Mouse (Mus musculus) forebrain, embryonic 11.5 days (tissue): ENCODE measurements around the gene Accsl. TPM values are rescaled to one million over a fixed set of nuclear protein-coding genes. Genes with fewer than 3 reads are reported as not detected.

Experiments used
- ATAC-seq: fragments of 200-750 bp; cut with Nextera tagmentation; replicated peaks from 2 replicates; pipeline ENCODE4 v1.8.0; 2017; ENCODE audit warnings: moderate TSS enrichment; ENCODE audit not compliant: low FRiP score
- DNase-seq: peaks from one replicate; pipeline ENCODE4 v3.0.0-alpha.2; 2017; ENCODE audit warnings: low spot score
- H3K27ac ChIP-seq: fragments of 300-500 bp; sonication (generic); 2 replicates; pipeline ENCODE4 v1.5.1; 2014; ENCODE audit warnings: low read depth, low read length
- H3K27me3 ChIP-seq: fragments of 300-500 bp; sonication (generic); 2 replicates; pipeline ENCODE4 v1.6.1; 2014; ENCODE audit warnings: mild to moderate bottlenecking, low read length, mixed read lengths; ENCODE audit not compliant: control insufficient read depth, insufficient read depth
- H3K36me3 ChIP-seq: fragments of 300-500 bp; sonication (generic); 2 replicates; pipeline ENCODE4 v1.6.1; 2014; ENCODE audit warnings: mild to moderate bottlenecking, low read length, moderate library complexity, mixed read lengths; ENCODE audit not compliant: control insufficient read depth, insufficient read depth
- H3K4me1 ChIP-seq: fragments of 300-500 bp; sonication (generic); replicated peaks from 2 replicates; pipeline ENCODE4 v1.6.1; 2014; ENCODE audit warnings: low read length, mixed read lengths; ENCODE audit not compliant: control insufficient read depth, insufficient read depth
- H3K4me2 ChIP-seq: fragments of 300-500 bp; sonication (generic); 2 replicates; pipeline ENCODE4 v1.6.1; 2014; ENCODE audit warnings: low read depth, mild to moderate bottlenecking, low read length, moderate library complexity, mixed read lengths; ENCODE audit not compliant: severe bottlenecking
- H3K4me3 ChIP-seq: fragments of 300-500 bp; sonication (generic); 2 replicates; pipeline ENCODE4 v1.5.1; 2014; ENCODE audit warnings: low read depth, low read length
- H3K9ac ChIP-seq: fragments of 300-500 bp; sonication (generic); 2 replicates; pipeline ENCODE4 v1.6.1; 2014; ENCODE audit warnings: low read length
- H3K9me3 ChIP-seq: fragments of 300-500 bp; sonication (generic); 2 replicates; pipeline ENCODE4 v1.6.1; 2016; ENCODE audit warnings: low read length, mixed read lengths; ENCODE audit not compliant: control insufficient read depth
- WGBS: fragments of 180-500 bp; shearing (Covaris S2); extraction: QIAGEN DNeasy Blood & Tissue Kit; methylation state at CpG from one replicate; pipeline ENCODE4 v1.1.7; 2014; 5-methylcytosine and 5-hydroxymethylcytosine counted together
- polyA plus RNA-seq: library from polyadenylated mRNA; unstranded; fragments of >200 nt; fragmentation: Nextera tagmentation; extraction: Ambion mirVana; gene quantifications from 2 replicates; pipeline ENCODE4 v1.2.1, GENCODE M21; 2014

The Accsl gene
- polyA plus RNA-seq, 1 experiment from 2014 or later = 0.09 TPM

DNA sequence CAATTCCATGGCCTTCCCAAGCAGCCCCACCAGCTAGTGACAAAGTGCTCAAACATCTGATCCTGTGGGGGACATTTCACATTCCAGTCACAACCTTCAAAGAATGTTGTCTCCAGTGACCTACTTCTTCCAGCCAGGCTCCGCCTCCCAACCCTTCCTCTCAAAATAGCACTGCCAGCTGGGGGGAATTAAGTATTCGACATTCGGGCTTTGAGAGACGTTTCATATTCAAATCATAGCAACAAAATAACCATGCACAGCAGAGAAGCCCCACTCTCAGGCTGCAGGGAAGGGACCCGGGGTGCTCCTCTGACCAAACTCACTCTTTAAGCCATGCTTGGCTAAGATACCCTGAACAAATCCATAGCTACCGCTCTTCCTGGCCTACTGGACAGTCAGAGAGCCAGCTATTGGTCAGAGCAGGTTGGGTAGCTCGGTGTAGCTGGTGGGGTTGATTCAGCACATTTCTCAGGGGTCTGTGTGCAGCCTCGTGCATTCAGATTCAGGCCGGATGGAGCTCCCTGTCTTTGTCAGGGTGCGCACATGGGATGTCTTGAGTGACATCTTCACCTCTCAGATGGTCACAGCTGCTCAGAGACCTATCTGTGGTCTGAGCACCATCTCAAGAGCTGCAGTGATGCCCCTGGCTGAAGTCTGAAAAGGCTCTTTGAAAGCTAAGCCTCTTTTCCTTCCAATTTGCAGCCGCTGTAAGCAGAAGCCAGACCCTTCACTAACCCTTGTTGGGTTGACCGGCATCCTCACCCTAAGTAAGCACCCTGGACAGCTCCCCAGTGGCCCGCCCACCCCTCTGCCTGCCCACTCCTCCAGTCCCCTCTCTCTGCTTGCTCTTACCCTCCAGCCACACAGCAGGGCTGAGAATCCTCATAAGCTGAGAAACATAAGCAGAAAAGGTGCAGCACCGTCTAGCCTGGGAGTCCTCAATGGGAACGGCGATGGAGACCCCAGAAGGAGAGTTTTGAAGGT lies 30.7 kb upstream of the Accsl start:
- DNase-seq = peak; percentile 72
- Histone ChIP-seq H3K4me1 (no peaks in the 10 kb centered on the region), H3K27me3 (no peaks in the 10 kb centered on the region), H3K9me3 (no peaks in the 10 kb centered on the region), H3K36me3 (no peaks in the 10 kb centered on the region), H3K4me3 (no peak overlapping the region), H3K4me2 (no peak overlapping the region), H3K27ac (no peak overlapping the region), H3K9ac (no peak overlapping the region)
- ATAC-seq = no peak
- WGBS = 52% methylated on average over 16 of the region's 16 CpGs

DNA sequence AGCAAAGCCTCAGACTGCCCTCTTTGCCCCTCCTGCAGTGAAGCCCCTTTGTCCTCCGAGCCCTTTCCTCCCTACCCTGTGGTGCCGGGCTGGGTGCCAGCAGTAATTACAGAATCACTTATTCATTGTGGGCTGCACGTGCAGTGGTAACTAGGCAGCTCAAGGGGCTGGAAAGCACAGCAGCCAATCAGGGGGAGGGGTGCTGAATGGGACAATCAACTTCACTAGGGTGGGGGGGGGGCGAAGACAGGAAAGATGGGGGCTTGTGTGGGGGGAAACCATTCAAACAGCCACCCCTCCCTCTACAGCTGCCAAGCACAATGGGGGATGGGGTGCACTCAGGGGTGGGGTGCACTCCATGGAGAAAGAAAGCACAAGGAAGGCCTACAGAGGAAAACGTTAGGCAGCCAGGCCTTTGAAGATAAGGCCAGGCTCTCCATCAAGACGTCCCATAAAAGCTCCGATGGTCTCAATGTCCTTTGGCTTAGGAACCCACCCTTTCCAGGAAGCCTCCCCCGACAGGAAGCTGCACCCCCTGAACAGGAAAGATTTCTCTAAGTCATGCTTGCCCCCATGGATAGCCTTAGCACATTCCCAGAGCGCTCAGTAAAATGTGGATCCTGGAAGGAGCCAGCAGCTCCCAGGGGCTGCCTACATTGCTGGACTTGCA lies 22.8 kb upstream of the Accsl start:
- 15% methylated on average over 9 of the region's 9 CpGs for WGBS
- H3K9me3 ChIP-seq = no peaks in the 10 kb centered on the region
- no peak overlapping the region for H3K4me3 ChIP-seq
- peak overlapping the region; percentile 39; the same call in 1 of the 2 replicates for H3K9ac ChIP-seq
- peak overlapping the region; percentile 93 for H3K27ac ChIP-seq
- H3K27me3 ChIP-seq = no peaks in the 10 kb centered on the region; the same call in 1 of the 2 replicates
- peaks cover 19% of the 10 kb centered on the region for H3K4me1 ChIP-seq
- no peak overlapping the region for H3K4me2 ChIP-seq
- DNase-seq = peak; percentile 91
- ATAC-seq = peak; percentile 97
- no peaks in the 10 kb centered on the region for H3K36me3 ChIP-seq

DNA sequence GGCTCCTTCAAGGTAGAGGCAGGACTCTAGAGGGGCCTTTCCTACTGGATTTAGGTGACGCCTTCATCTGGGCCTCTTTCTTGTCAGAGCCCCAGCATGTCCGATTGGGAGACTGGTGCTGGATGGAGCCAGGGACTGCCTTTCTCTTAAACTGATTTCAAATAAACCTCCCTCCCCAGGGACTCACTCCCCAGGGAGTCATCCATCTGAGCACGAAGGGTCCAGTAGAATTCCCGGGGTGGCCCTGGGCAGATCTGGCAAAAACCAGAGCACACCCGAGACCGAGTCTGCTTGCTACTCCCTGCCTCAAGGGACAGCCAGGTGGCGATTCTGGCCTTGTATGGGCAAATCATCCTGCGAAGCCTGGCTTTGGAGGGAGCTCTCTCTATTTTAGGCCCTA lies 21.2 kb upstream of the Accsl start:
- 73% methylated on average over 8 of the region's 8 CpGs for WGBS
- Histone ChIP-seq H3K27me3 (no peaks in the 10 kb centered on the region; the same call in 1 of the 2 replicates), H3K36me3 (no peaks in the 10 kb centered on the region), H3K9me3 (no peaks in the 10 kb centered on the region), H3K4me3 (no peak overlapping the region), H3K4me2 (no peak overlapping the region), H3K9ac (no peak overlapping the region), H3K4me1 (peaks cover 19% of the 10 kb centered on the region), H3K27ac (peak overlapping the region; percentile 12; the same call in 1 of the 2 replicates)
- no peak for DNase-seq
- ATAC-seq = no peak

DNA sequence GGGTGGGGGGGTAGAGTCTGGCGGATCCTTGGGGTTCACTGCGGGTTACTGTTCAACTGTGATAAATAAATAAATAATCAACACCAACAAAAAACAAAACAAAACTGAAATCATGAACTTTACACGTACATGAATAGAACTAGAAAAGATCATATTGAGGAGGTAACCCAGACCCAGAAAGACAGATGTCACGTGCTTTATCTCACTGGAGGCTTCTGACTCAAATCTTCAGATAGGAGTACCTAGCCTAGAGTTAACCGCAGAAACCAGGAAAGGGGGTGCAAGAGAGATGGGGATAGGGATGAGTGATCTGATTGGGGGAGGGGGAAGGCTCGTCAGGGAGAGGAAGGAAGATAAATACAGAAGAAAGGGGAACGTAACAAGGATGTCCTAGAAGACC lies 20.1 kb upstream of the Accsl start:
- Histone ChIP-seq H3K27ac (no peak overlapping the region), H3K27me3 (no peaks in the 10 kb centered on the region; the same call in 1 of the 2 replicates), H3K9me3 (no peaks in the 10 kb centered on the region), H3K36me3 (no peaks in the 10 kb centered on the region), H3K4me2 (no peak overlapping the region), H3K4me1 (peaks cover 19% of the 10 kb centered on the region), H3K9ac (no peak overlapping the region), H3K4me3 (no peak overlapping the region)
- ATAC-seq = no peak
- 85% methylated on average over 7 of the region's 7 CpGs for WGBS
- no peak for DNase-seq

DNA sequence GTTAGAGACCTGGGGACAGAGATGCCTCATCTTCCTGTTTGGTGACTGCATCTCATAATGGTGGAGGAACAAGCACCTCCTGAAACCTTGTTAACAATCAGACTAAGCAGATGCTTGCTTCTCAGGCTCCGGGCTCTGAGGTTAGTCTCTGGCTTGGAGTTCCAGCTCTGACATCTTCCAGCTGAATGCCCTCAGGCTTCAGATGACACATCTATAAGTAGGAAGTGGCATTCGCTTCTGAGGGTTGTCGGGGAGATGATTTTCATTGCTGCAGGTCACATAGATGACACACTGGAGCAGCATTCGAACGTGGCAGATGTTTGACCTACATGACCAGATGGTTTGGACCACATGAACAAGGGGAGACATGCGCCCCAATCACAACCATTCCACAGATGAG lies 19.4 kb upstream of the Accsl start:
- WGBS = 92% methylated on average over 6 of the region's 6 CpGs
- ATAC-seq = no peak
- H3K27me3 ChIP-seq = no peaks in the 10 kb centered on the region

DNA sequence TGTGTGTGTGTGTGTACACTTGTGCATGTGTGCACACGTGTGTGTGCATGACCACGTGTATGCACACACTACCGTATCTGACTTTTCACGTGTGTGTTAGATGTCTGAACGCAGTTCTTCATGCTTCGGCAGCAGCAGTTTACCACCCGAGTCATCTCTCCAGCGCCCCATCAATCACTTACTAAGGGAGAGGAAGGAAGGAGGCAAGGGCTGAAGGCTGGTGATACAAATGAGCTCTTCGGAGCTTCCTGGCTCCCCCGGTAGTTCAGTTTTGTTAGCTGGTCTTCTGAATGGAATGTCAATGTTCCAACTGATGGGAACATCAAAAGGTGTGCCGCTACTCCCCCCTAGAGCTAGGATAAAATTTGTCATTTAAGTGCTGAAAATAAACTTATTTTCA lies 18.3 kb upstream of the Accsl start:
- WGBS = 89% methylated on average over 11 of the region's 11 CpGs
- H3K4me1 ChIP-seq = peaks cover 16% of the 10 kb centered on the region
- no peak for DNase-seq
- no peak for ATAC-seq
- no peak overlapping the region for H3K4me3 ChIP-seq
- H3K9me3 ChIP-seq = no peaks in the 10 kb centered on the region
- H3K9ac ChIP-seq = no peak overlapping the region
- no peak overlapping the region for H3K27ac ChIP-seq
- H3K36me3 ChIP-seq = no peaks in the 10 kb centered on the region
- H3K27me3 ChIP-seq = no peaks in the 10 kb centered on the region
- H3K4me2 ChIP-seq = no peak overlapping the region

More for the DNA sequence above, 19.4 kb upstream of the Accsl start:
- Histone ChIP-seq H3K4me1 (peaks cover 19% of the 10 kb centered on the region), H3K4me3 (no peak overlapping the region), H3K9ac (no peak overlapping the region), H3K9me3 (no peaks in the 10 kb centered on the region), H3K27ac (no peak overlapping the region), H3K4me2 (no peak overlapping the region), H3K36me3 (no peaks in the 10 kb centered on the region)
- DNase-seq = no peak

DNA sequence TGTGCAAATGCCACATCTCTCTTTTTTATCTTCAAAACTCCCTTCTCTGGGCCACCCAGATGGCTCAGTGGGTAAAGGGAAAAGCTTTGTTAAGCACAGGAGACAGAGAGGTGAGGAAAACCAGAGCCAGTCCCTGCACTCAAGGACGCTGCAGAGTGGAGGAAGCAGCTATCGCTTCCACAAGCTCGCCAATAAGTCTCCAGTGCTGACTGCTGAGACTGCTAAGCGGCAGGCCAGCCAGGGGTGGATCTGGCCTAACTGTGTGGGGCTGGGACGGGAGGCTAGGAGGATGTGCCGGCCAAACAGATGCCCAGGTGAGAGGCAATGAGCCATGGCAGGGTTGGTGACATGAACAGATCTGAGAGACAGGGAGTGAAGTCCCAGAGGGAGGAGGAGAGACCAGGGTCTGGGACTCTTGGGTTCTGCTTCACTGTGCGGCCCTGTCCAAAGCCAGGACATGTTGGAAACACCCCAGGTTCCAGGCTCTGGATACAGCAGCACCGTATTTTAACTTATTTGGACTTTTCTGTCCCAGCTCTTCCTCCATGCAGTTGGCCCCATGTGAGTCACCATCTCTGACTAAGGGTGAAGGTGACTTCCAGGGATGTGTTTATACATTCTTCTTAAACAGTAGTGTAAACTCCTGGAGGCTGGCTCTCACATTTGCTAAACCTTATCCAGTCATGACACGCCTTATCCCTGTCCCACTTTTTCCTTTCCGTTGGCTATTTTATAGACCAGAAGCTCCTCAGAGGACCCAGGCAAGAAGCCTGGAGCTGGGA lies 17.2 kb upstream of the Accsl start:
- Histone ChIP-seq H3K9me3 (no peaks in the 10 kb centered on the region), H3K9ac (no peak overlapping the region), H3K27me3 (no peaks in the 10 kb centered on the region), H3K4me2 (no peak overlapping the region), H3K4me1 (peaks cover 9% of the 10 kb centered on the region), H3K36me3 (no peaks in the 10 kb centered on the region), H3K4me3 (no peak overlapping the region), H3K27ac (no peak overlapping the region)
- WGBS = 78% methylated on average over 10 of the region's 10 CpGs
- ATAC-seq = no peak
- DNase-seq = no peak

DNA sequence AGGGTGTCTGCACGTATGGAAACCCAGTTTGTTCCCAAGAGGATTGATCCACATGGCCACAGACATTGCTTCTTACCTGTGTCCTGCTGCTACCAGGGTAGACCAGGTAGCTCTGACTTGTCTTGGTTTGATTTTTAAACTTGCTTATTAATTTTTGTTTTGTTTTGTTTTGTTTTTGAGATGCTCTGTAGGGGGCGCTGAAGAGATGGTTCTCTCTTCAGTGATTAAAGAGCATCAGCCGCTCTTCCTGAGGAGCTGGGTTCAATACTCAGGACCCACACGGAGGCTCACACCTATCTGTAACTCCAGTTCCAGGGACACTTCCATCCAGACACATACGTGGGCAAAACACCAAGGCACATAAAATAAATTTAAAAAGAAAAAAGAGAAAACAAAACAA lies 14.1 kb upstream of the Accsl start:
- H3K4me1 ChIP-seq = no peaks in the 10 kb centered on the region
- H3K27ac ChIP-seq = no peak overlapping the region
- H3K9me3 ChIP-seq = no peaks in the 10 kb centered on the region
- no peaks in the 10 kb centered on the region for H3K36me3 ChIP-seq
- DNase-seq (no peak), ATAC-seq (no peak)
- H3K4me3 ChIP-seq = no peak overlapping the region
- no peaks in the 10 kb centered on the region for H3K27me3 ChIP-seq
- 59% methylated on average over 5 of the region's 5 CpGs for WGBS
- no peak overlapping the region for H3K4me2 ChIP-seq
- no peak overlapping the region for H3K9ac ChIP-seq
